Mouse (Mus musculus): ENCODE measurements around the gene Mesp1.
"Not testable (repeated sequence)": the region's sequence is repeated elsewhere in the genome, so short reads cannot be mapped to it uniquely, and the experiment has no call there.

Gene Mesp1

GRCm38 (mm10) chr7:79789812-79790211 is 3.8 kb downstream of the Mesp1 start:
- DNase-seq, result not testable (repeated sequence)

- peak; percentile 74 to 88 for DNase-seq
These were observed 7.3 kb downstream of the Mesp1 start for GRCm38 (mm10) chr7:79786295-79786694.

GRCm38 (mm10) chr7:79782516-79782855 is 11.1 kb downstream of the Mesp1 start:
- peak in 1 of 2 experiments; percentile 21 for DNase-seq

DNA sequence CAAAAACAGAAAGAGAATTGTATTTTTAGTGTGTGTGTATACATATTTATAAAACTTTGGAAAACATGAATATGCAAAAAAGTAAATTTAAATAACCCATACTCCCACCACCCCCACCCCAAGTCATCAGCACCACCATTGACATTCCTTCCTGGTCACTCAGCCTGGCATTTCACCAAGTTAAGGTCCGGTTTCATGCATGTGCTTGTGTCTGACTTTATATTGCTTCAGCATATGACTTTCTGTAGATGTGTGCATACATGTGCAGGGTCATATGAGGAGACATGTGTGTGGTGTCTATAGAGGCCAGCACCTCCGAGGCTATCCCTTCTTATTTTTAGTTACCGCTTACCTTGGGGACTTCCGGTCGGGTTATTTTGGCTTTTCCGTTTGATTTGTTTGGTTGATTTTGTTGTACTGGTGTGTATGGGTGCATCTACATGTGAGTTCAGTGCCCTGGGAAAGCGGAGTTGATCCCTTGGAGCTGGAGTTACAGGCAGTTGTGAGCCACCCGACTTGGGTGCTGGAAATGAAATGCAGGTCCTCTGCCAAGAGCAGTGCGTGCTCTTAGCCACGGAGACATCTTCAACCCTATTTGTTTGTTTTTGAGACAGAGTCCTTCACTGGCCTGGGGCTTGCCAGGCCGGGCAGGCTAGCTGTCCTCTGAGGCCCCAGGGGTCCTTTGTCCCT is 11.6 kb downstream of the Mesp1 start:
- DNase-seq, result peak; percentile 23 to 35

DNA sequence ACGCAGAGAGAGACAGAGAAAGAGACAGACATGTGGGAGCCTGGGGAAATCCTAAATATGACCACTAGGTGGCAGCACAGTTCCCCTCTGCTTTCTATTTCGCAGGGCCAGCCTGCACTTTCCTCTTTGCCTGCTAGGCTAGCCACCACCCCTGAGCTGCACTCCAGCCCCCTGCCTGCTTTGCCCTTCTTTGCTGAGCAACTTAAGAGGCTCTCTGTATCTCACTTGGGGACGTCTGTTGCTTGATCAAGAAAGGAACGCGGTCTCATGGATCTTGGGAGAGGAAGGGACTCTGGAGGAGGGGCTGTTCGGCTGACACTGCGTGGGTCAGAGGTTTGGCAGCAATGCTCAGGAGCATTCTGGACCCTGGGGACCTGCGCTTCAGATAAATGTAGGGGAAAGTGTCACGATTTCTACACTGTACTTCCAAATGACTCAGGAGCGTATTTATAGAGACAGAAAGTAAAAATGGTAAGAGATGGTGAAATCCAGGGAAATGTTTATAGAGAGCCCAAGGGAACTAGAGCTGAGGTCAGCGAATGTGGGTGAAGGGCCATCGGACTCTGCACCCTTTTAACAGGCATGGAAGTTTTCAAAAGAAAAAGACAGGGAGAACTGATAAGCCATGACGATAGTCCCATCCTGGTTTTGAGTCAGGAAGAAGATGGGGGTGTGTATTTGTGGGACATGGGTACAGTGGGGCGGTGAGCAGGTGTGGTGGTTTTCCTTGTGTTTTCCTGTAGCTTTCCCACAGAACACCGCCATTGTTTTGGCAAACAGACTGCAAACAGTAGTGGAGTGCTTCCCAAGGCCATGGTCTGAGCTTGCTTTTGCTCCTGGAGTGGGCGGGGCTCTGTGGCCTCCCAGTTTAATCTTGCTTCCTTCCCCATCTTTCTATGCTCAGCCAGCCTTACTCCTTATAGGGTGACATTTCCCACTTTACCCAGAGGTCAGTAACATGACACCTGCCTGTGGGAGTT is 12.7 kb downstream of the Mesp1 start:
- peak; percentile 79 to 88 for DNase-seq

- no peak for DNase-seq
These were observed 21.8 kb downstream of the Mesp1 start for GRCm38 (mm10) chr7:79771561-79772512.

DNA sequence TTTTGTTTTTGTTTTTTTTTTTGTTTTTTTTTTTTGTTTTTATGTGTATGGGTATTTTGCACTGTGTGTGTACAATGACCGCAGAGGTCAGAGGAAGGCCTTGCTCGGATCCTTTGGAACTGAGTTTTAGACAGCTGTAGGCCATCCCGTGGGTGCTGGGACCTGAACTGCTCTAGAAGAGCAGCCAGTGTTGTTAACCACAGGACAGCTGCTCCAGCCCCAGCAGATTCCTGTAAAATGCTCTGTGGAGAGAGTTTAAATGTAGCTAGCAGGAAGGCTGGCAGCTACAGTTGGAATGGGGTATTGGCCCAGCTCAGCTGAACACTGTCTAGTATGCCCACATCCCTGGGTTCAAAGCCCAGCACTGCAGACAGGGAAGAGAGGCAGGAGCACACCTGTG is 23.9 kb downstream of the Mesp1 start:
- DNase-seq, result no peak

- no peak for DNase-seq
These were observed 27.6 kb downstream of the Mesp1 start for GRCm38 (mm10) chr7:79765991-79766390.

GRCm38 (mm10) chr7:79762106-79762505 is 31.5 kb downstream of the Mesp1 start:
- no peak for DNase-seq

- DNase-seq, result no peak
These were observed 32.3 kb downstream of the Mesp1 start for GRCm38 (mm10) chr7:79761124-79761876.

DNA sequence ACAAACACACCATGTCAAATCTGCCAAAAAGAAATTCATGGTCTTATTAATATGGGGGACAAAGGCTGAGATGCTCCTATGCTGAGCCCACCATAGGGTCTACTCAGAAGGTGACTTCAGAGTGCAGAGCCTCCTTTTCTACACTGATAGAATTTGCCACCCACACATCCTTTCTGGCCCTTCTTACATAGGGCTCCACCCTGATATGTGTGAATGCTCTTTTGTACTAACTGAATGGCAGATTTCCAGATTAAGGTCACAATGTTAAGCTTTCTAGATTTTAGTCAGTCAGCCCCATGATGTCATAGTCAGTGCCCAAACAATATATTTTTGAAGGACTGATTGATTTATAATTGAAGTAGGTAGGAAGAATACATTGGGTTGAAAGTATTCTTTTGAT is 33.8 kb downstream of the Mesp1 start:
- DNase-seq, result no peak

- no peak for DNase-seq
These were observed 35.4 kb downstream of the Mesp1 start for GRCm38 (mm10) chr7:79758176-79758575.

DNA sequence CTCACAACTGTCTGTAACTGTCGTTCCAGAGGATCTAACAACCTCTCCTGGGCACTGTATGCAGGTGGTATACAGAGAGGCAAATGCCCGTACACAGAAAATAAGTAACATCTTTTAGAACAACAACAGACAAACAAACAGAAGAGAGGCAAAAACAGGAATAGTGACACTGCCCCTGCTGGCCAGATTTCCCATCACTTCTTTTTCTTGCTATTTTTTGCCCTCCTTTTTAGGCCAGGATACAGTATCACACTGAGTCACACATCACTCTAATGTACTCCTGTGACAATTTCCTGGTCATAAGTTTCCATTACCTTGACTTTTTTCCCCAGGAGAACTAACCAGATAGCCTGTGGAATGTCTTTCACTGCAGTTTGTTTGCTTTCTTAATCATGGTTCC is 37.3 kb downstream of the Mesp1 start:
- peak in 1 of 2 experiments; percentile 22 for DNase-seq

- no peak for DNase-seq
These were observed 44.1 kb downstream of the Mesp1 start for GRCm38 (mm10) chr7:79749511-79749910.

DNA sequence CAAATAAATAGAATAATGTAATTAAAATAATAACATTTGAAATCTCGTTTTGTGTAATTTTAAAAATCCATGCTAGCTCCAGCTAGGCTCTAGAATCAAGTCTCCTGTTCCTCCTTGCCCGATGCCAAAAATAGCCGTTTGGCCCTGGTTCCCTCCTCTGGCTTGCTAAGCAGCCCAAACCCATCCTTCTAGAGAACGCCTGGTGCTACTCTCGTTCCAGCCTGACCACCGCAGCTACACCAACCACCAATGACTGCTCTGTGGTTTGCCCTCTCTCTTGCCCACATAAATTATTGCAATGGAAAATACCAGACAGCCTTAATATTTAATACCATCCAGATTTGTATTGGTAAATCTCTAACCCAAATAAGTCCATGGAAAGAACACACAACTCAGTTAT is 45.9 kb downstream of the Mesp1 start:
- DNase-seq, result no peak

DNA sequence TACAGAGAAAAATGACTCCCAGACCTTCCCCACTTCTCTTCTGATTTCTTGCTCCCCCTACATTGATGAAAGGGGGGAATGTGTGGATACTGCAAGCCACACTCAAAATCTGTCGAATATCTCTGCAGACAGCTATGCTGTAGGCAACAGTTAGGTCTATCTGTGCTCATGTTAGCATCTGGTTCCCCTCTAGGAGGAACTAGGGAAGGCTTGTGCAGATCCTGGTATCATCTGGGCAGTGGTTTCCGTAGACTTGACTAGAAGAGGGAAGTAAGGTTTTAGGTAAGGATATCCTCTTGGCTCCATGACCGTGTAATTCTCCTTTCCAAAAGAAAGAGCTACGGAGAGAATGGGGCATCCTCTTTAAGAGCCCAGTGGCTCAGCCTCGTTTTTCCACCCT is 49.0 kb downstream of the Mesp1 start:
- DNase-seq, result no peak

GRCm38 (mm10) chr7:79744051-79744450 is 49.5 kb downstream of the Mesp1 start:
- DNase-seq, result no peak

- peak; percentile 91 to 92 for DNase-seq
These were observed 50.7 kb downstream of the Mesp1 start, which contains the start of the genes Pex11a and Wdr93 for GRCm38 (mm10) chr7:79742659-79743536. TSS of gene Pex11a (minus strand) at chr7:79743131. TSS of gene Wdr93 (plus strand) at chr7:79743163.

DNA sequence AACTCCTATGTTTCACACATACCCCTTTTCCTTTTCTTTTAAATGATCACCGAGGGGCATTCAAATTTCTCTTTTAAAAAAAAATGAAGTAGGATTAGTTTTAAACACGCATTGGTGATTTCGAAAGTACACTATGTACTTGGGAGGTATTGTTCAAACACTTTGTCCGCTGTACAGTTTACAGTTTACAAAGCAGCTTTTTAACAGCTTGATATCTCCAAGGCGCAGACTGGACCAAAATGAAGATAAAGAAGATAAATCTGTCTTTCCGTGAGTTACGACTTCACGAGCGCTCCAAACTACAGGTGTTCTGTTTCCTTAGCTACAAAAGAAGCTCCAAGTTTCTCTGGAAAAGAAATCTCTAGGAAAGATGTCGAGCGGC is 51.3 kb downstream of the Mesp1 start:
- DNase-seq, result no peak
